Mouse (Mus musculus) heart, embryonic 14.5 days (tissue): ENCODE measurements around the gene Mcpt2. TPM values are rescaled to one million over a fixed set of nuclear protein-coding genes. Genes with fewer than 3 reads are reported as not detected.
"Not testable (repeated sequence)": the region's sequence is repeated elsewhere in the genome, so short reads cannot be mapped to it uniquely, and the experiment has no call there.

Experiments
- ATAC-seq: fragments of 200-750 bp; cut with Nextera tagmentation; 2 replicates; pipeline ENCODE4 v1.8.0; 2017; ENCODE audit warnings: low read depth, moderate TSS enrichment; ENCODE audit not compliant: insufficient number of reproducible peaks, insufficient read depth, low FRiP score
- H3K27ac ChIP-seq, 2 experiments: fragments of 200-500 bp in 1 of 2; fragments of 300-500 bp in 1 of 2; sonication (generic) in 1 of 2; replicated peaks in 1 of 2; 2 replicates each; pipeline ENCODE4 v1.5.1; 2012 to 2014; ENCODE audit warnings: low read depth in 2 of 2, low read length in 2 of 2, control low read depth in 1 of 2, mild to moderate bottlenecking in 1 of 2, mixed read lengths in 1 of 2; ENCODE audit not compliant: control insufficient read depth in 1 of 2, insufficient read depth in 1 of 2
- H3K27me3 ChIP-seq: fragments of 300-500 bp; sonication (generic); 2 replicates; pipeline ENCODE4 v1.6.1; 2014; ENCODE audit warnings: mild to moderate bottlenecking, low read length, control low read depth; ENCODE audit not compliant: control insufficient read depth, insufficient read depth
- H3K36me3 ChIP-seq: fragments of 300-500 bp; sonication (generic); 2 replicates; pipeline ENCODE4 v1.6.1; 2014; ENCODE audit warnings: mild to moderate bottlenecking, control low read depth, low read length, mixed read lengths; ENCODE audit not compliant: control insufficient read depth, insufficient read depth
- H3K4me1 ChIP-seq, 2 experiments: fragments of 200-500 bp in 1 of 2; fragments of 300-500 bp in 1 of 2; sonication (generic) in 1 of 2; 2 replicates each; pipeline ENCODE4 v1.6.1; 2012 to 2014; ENCODE audit warnings: low read length in 2 of 2, control low read depth in 1 of 2, mixed read lengths in 1 of 2; ENCODE audit not compliant: control insufficient read depth in 2 of 2, insufficient read depth in 2 of 2
- H3K4me2 ChIP-seq: fragments of 300-500 bp; sonication (generic); 2 replicates; pipeline ENCODE4 v1.6.1; 2014; ENCODE audit warnings: mild to moderate bottlenecking, low read length
- H3K4me3 ChIP-seq, 2 experiments: fragments of 200-500 bp in 1 of 2; fragments of 300-500 bp in 1 of 2; sonication (generic) in 1 of 2; 2 replicates each; pipeline ENCODE4 v1.5.1; 2012 to 2014; ENCODE audit warnings: low read length in 2 of 2, mild to moderate bottlenecking in 2 of 2, control low read depth in 1 of 2, low read depth in 1 of 2, moderate library complexity in 1 of 2; ENCODE audit not compliant: control insufficient read depth in 1 of 2, insufficient read depth in 1 of 2
- H3K9ac ChIP-seq: fragments of 300-500 bp; sonication (generic); 2 replicates; pipeline ENCODE4 v1.6.1; 2014; ENCODE audit warnings: mild to moderate bottlenecking, low read length
- H3K9me3 ChIP-seq: fragments of 300-500 bp; sonication (generic); 2 replicates; pipeline ENCODE4 v1.6.1; 2016; ENCODE audit warnings: low read length, control low read depth; ENCODE audit not compliant: control insufficient read depth
- WGBS: fragments of 180-500 bp; shearing (Covaris S2); extraction: QIAGEN DNeasy Blood & Tissue Kit; methylation state at CpG from one replicate; pipeline ENCODE4 v1.1.7; 2014; 5-methylcytosine and 5-hydroxymethylcytosine counted together
- polyA plus RNA-seq: library from polyadenylated mRNA; unstranded; fragments of >200 nt; fragmentation: Nextera tagmentation; extraction: Ambion mirVana; gene quantifications from 2 replicates; pipeline ENCODE4 v1.2.1, GENCODE M21; 2014

The Mcpt2 gene
- polyA plus RNA-seq, 1 experiment from 2014 or later, result not detected

DNA sequence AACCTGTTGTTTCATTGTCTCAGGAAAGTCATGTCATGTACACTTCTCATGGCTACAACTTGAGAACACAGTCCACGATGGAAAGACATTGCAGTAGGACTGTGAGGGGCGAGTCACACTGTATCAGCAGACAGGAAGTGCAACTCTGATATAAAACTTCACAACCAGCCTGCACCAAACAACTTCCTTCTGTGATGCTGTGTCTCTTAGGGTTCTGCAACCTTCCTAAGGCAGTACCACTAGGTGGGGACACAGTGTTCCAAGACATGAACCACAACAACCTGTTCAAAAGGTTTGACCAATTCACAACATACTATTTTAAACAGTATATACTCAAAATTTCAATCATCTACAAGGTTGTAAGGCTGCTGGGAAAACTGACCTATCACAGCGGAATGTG lies 13.6 kb downstream of the Mcpt2 start:
- H3K4me3 ChIP-seq, result no peak overlapping the region
- H3K4me2 ChIP-seq, result no peak overlapping the region
- no peaks in the 10 kb centered on the region for H3K27me3 ChIP-seq
- no peaks in the 10 kb centered on the region for H3K9me3 ChIP-seq
- no peak overlapping the region for H3K9ac ChIP-seq
- ATAC-seq, result no peak
- WGBS, result 53% methylated on average over 3 of the region's 3 CpGs
- H3K36me3 ChIP-seq, result no peaks in the 10 kb centered on the region
- H3K27ac ChIP-seq, result peak overlapping the region in 1 of 2 experiments; percentile 19; a peak in 1 of 4 replicates
- H3K4me1 ChIP-seq, result peaks cover 5 to 9% of the 10 kb centered on the region in 2 experiments; a peak in 3 of 4 replicates

DNA sequence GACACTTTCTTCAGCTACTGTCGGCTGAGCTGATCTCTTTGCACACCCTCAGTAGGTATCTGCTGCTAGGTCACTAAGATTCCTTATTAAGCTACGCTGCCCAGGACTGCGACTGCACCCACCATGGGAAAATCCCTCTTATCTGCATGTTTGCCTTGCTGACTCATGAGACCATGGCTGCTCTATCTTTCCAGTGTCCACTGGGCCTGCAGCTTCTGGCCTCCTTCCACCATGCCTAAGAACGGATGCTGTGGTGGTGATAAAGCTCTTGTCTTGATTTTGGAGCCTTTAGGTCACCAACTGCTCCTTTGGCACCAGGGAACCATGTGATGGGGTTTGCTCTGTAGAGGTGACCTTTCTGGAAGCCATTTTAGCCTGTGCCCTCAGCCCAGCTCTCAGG lies 15.9 kb downstream of the Mcpt2 start:
- H3K36me3 ChIP-seq, result no peaks in the 10 kb centered on the region
- no peak overlapping the region for H3K4me2 ChIP-seq
- no peak for ATAC-seq
- no peaks in the 10 kb centered on the region for H3K9me3 ChIP-seq
- no peak overlapping the region for H3K4me3 ChIP-seq
- peaks cover 5 to 9% of the 10 kb centered on the region in 2 experiments; a peak in 3 of 4 replicates for H3K4me1 ChIP-seq
- H3K27me3 ChIP-seq, result no peaks in the 10 kb centered on the region
- peak overlapping the region in 1 of 2 experiments; percentile 34; a peak in 1 of 4 replicates for H3K27ac ChIP-seq
- WGBS, result 30% methylated on average over 4 of the region's 4 CpGs
- no peak overlapping the region for H3K9ac ChIP-seq

DNA sequence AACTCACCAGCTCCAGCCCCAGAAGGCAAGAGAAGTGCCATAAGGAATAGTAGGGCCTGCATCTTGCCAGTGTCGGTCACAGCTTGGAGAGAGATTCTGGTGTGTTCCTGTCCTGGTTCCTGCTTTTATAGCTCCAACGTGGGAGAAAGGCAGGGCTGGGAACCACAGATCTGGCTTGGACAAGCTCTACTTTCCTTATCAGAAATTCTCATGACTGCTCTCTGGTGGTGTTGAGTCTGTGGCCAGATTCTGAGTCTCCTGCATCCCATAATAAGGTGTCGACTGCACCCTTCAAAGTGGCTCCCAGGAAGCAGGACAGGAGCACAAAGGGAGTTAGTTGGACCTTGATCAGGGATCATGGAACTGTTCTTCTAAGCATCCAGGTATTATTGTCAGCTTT lies 20.4 kb downstream of the Mcpt2 start, which contains the start of gene Mcpt4:
Gene Mcpt4 (minus strand): TSS at position 101 of the 400 bp plus-strand sequence.
- not testable (repeated sequence) for H3K27ac ChIP-seq, ATAC-seq, H3K4me1 ChIP-seq, H3K27me3 ChIP-seq, H3K9me3 ChIP-seq, H3K4me2 ChIP-seq, H3K4me3 ChIP-seq, H3K36me3 ChIP-seq, H3K9ac ChIP-seq
- 44% methylated on average over 3 of the region's 3 CpGs for WGBS

GRCm38 (mm10) chr14:56082016-56082415 lies 40.2 kb downstream of the Mcpt2 start:
- Histone ChIP-seq H3K4me3 (no peak overlapping the region), H3K27me3 (no peaks in the 10 kb centered on the region), H3K4me2 (no peak overlapping the region), H3K4me1 (no peaks in the 10 kb centered on the region), H3K27ac (no peak overlapping the region), H3K36me3 (no peaks in the 10 kb centered on the region), H3K9ac (no peak overlapping the region), H3K9me3 (no peaks in the 10 kb centered on the region)
- ATAC-seq, result no peak
- WGBS, result 89% methylated on average over 4 of the region's 4 CpGs

DNA sequence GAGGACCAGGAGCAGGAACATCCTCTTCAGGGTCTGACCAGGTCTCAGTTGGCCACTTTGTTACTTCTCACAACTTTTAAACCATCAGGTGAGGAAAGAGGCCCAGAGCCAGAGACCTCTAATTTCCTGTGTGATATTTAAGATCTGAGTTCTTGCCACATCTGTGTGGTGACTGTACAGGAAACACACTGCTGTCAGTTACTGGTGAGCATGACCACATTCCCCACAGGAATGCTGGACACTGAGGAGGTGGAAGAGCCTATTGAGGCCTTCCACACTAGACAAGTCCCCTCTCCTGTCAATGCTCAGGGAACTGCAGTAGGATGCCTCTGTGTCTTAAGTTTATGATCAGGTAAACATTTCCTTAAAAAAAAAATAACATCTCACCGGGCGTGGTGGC lies 43.3 kb downstream of the Mcpt2 start, which contains the start of gene Mcpt8:
Gene Mcpt8 (minus strand): TSS at position 107 of the 400 bp plus-strand sequence.
- Histone ChIP-seq H3K4me2 (no peak within 1 kb of the TSS), H3K4me1 (no peaks in the 10 kb centered on the region), H3K9me3 (no peaks in the 10 kb centered on the region), H3K36me3 (no peaks in the 10 kb centered on the region), H3K27ac (no peak within 1 kb of the TSS), H3K27me3 (no peaks in the 10 kb centered on the region), H3K9ac (no peak within 1 kb of the TSS), H3K4me3 (no peak within 1 kb of the TSS)
- ATAC-seq, result no peak
- 88% methylated on average over 2 of the region's 2 CpGs for WGBS

GRCm38 (mm10) chr14:56086711-56087110 lies 44.9 kb downstream of the Mcpt2 start:
- no peak overlapping the region for H3K4me3 ChIP-seq

DNA sequence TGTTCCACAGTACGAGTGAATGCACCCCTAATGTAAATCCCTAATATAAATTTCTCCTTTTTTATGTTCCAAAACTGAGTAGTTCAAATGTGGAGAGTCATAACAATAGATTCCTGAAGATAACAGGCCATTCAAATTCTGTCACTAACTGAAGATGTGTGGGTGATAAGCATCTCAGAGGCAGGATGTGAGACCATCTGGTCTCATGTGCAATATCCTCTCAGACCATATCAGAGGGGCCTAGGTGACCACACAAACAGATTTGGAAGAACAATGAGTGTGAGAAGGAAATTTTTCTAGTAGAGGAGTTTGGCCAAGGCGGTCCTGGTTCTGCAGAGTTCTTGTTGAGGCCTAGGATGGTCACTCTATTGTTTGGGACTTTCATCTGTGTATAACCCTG lies 51.5 kb downstream of the Mcpt2 start:
- WGBS, result 69% methylated on average over 2 of the region's 2 CpGs
- Histone ChIP-seq H3K9me3 (no peaks in the 10 kb centered on the region), H3K9ac (no peak overlapping the region), H3K27ac (no peak overlapping the region), H3K4me3 (no peak overlapping the region), H3K36me3 (no peaks in the 10 kb centered on the region), H3K27me3 (no peaks in the 10 kb centered on the region), H3K4me1 (peaks cover 0 to 10% of the 10 kb centered on the region in 2 experiments; a peak in 1 of 4 replicates), H3K4me2 (no peak overlapping the region)
- no peak for ATAC-seq

More at GRCm38 (mm10) chr14:56086711-56087110, 44.9 kb downstream of the Mcpt2 start:
- Histone ChIP-seq H3K4me2 (no peak overlapping the region), H3K27me3 (no peaks in the 10 kb centered on the region), H3K36me3 (no peaks in the 10 kb centered on the region), H3K9me3 (no peaks in the 10 kb centered on the region), H3K4me1 (no peaks in the 10 kb centered on the region), H3K27ac (no peak overlapping the region), H3K9ac (no peak overlapping the region)
- 62% methylated on average over 3 of the region's 3 CpGs for WGBS
- ATAC-seq, result no peak
